Mouse (Mus musculus): Measurements from ENCODE around the gene Slc4a1ap. TPM values are rescaled to one million over a fixed set of nuclear protein-coding genes. Genes with fewer than 3 reads are reported as not detected.
A peak's percentile ranks its signal among the peaks of the same experiment; 100 is the strongest.
"Not testable (repeated sequence)": the region's sequence is repeated elsewhere in the genome, so short reads cannot be mapped to it uniquely, and the experiment has no call there.

Gene Slc4a1ap
- total RNA-seq (2015; ENCODE audit: low replicate concordance) (17.3 and 39.8 TPM in 2 replicates), total RNA-seq (2017; ENCODE audit: low replicate concordance) (29.6 and 41.9 TPM in 2 replicates)

- ATAC-seq (replicated peaks; ENCODE audit: low FRiP score, poor library complexity, severe bottlenecking) = peak; percentile 95
Measured at GRCm38 (mm10) chr5:31526354-31527116, at the start of gene Slc4a1ap. Gene Slc4a1ap (plus strand): TSS chr5:31526995.

DNA sequence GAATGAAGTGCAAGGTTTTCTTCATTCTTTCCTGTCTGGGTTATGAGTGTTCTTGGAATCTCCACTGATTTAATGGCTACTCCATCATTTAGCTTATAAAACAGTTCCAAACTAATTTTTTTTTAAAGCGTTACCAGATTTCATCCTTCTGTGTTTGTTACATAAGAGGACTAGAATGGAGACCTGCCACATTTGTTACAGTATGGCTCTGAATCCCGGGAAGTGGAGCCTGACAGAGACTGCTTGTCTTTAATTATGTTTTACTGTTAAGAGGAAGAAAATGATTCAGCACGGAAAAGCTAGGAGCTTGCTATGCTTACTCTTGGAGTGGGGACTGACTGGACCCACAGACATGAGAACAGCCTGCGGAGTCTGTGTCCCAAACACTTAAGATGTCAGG lies 46.3 kb upstream of the Slc4a1ap start:
- no peak for ATAC-seq (replicated peaks; ENCODE audit: low FRiP score, poor library complexity, severe bottlenecking)

DNA sequence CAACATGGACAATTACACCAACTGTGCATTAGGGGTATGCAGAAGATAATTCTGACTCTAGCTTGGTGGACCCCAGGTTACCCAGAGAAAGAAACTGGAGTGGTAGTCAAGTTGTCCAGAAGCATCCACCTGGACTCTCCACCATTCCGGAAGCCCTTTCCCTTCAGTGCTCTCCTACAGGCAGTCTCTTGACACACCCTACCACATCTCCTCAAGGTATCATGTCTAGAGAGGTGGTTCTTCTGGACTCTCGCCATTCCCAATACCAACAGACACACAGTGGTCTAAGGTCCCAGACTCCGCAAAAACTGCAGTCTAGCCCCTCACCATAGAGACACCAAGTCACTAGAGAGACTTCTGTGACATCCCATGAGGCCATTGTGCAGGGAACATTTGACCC lies 41.4 kb upstream of the Slc4a1ap start, which contains the start of gene 4930548H24Rik:
4930548H24Rik (plus strand) TSS at position 301 of the 400 bp plus-strand sequence.
- ATAC-seq (replicated peaks; ENCODE audit: low FRiP score, poor library complexity, severe bottlenecking) = no peak

DNA sequence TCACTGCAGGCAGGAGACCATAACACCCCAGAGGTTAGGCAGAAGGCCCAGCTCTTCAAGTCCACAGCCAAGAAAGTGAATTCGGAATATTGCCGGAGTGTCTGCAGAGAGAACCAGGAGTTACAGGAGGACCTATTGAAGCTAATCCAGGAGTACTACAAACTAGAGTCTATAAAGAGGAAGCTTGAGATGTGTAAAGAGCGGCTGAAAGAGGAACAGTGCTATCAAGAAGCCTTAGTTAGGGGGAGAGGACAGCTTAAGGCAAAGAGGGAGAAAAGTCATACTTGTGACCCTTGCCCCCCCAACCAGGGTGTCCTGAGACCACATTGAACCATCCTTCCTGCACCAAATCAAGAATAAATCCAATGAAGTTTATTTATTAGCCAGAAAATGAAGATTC lies 38.9 kb upstream of the Slc4a1ap start:
- no peak for ATAC-seq (replicated peaks; ENCODE audit: low FRiP score, poor library complexity, severe bottlenecking)

GRCm38 (mm10) chr5:31489116-31489769 lies 37.6 kb upstream of the Slc4a1ap start:
- no peak for ATAC-seq (replicated peaks; ENCODE audit: low FRiP score, poor library complexity, severe bottlenecking)

DNA sequence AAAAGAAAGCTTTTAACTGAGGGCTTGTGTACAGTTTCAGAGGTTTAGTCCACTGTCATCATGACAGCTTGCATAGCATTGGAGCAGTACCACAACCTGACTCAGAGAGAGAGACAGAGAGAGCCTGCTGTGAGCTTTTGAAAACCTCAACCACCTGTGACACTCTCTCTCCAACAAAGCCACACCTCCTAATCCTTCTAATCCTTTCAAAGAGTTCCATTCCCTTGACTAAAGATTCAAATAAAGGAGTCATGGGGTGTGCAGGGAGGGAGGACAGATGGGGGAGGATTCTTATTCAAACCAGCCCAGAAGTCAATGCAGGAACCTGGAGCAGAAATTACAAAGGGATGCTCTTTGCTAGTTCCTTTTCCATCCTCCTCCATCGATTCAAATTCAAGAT lies 34.8 kb upstream of the Slc4a1ap start:
- no peak for ATAC-seq (replicated peaks; ENCODE audit: low FRiP score, poor library complexity, severe bottlenecking)

- ATAC-seq (replicated peaks; ENCODE audit: low FRiP score, poor library complexity, severe bottlenecking) = peak; percentile 100
Measured at GRCm38 (mm10) chr5:31494513-31495297, 32.1 kb upstream of the Slc4a1ap start, which contains the start of gene Gpn1. Gene Gpn1 (plus strand): TSS chr5:31494741.

DNA sequence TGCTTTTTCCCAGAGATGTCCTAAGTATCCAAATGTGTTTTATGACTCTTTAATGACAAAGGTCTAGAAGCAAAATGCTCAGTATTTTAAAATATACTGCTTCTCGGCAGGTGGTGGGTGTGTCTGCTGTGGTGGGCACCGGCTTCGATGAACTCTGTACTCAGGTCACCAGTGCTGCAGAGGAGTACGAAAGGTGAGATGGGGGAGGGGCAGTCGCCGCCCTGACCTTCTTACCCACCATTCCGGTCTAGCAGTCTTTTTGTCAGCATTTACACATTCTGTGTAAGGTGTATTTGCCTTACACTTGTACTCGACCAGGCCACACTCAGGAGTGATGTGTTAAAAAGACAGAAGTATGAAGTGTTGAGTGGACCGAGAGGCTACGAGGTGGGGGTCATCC lies 22.0 kb upstream of the Slc4a1ap start:
- no peak for ATAC-seq (replicated peaks; ENCODE audit: low FRiP score, poor library complexity, severe bottlenecking)

DNA sequence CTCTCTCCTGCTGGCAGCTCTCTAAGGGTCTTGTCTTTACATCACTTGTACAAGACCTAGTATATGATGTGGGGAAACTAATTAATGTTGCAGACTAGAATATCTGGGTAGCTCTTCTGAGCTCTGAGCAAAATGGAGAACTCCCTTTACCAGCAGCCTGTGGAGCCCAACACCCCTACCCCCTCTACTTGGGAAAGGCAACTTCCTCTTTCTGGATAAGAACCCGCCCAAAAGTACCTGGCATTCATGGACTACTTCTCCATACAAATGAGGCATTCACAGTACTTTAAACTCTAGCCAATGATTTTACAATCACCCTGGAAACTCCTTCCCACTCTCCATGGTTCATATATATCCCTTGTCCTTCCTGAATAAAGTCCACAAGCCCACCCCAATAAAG lies 14.3 kb upstream of the Slc4a1ap start:
- no peak for ATAC-seq (replicated peaks; ENCODE audit: low FRiP score, poor library complexity, severe bottlenecking)

DNA sequence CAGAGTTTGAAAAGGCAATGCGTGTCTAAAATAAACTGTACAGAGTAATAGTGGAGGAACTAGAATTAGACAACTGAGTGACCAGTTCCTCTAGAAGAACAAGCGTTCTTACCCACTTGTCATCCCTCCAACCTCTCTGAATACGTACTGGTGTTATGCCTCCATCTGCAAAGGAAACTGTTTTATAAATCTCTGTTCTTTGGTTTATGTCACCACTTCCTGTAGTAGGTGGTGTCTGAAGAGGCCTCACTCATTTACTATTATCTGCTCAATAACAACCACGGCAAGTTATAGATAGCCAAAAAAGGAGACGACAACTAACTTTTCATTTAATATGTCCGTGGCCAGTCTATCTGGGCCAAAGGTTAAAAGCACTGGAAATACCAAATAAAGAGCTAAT lies 6.2 kb upstream of the Slc4a1ap start:
- no peak for ATAC-seq (replicated peaks; ENCODE audit: low FRiP score, poor library complexity, severe bottlenecking)

- ATAC-seq (replicated peaks; ENCODE audit: low FRiP score, poor library complexity, severe bottlenecking) = peak; percentile 56
Measured at GRCm38 (mm10) chr5:31527117-31527680, 404 bp downstream of the Slc4a1ap start.

- not testable (repeated sequence) for ATAC-seq (replicated peaks; ENCODE audit: low FRiP score, poor library complexity, severe bottlenecking)
Measured at GRCm38 (mm10) chr5:31527707-31528106, 912 bp downstream of the Slc4a1ap start, which contains the start of gene Supt7l. Gene Supt7l (minus strand): TSS chr5:31527807.

GRCm38 (mm10) chr5:31528560-31528959 lies 1.8 kb downstream of the Slc4a1ap start:
- no peak for ATAC-seq (replicated peaks; ENCODE audit: low FRiP score, poor library complexity, severe bottlenecking)

GRCm38 (mm10) chr5:31535228-31535627 lies 8.4 kb downstream of the Slc4a1ap start:
- ATAC-seq (replicated peaks; ENCODE audit: low FRiP score, poor library complexity, severe bottlenecking) = no peak

DNA sequence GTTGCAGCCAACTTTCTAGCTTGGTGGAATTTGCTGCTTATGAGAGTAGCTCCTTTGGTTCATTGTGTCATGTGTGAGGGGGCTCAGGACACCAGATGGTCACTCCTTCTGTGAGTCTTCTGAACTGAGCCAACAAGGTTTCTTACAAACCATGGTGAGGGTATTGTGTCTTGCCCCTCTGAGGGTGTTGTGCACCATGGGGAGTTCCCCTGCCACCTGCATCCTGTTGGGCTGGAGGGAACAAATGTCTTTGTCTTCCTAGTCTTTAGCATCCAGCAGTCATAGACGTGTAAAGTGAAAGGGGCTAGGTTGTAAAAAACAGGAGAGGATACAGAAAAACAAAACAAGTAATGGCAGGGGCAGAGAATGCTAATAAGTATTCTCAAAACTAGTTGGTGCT lies 32.6 kb downstream of the Slc4a1ap start:
- ATAC-seq (replicated peaks; ENCODE audit: low FRiP score, poor library complexity, severe bottlenecking) = no peak

DNA sequence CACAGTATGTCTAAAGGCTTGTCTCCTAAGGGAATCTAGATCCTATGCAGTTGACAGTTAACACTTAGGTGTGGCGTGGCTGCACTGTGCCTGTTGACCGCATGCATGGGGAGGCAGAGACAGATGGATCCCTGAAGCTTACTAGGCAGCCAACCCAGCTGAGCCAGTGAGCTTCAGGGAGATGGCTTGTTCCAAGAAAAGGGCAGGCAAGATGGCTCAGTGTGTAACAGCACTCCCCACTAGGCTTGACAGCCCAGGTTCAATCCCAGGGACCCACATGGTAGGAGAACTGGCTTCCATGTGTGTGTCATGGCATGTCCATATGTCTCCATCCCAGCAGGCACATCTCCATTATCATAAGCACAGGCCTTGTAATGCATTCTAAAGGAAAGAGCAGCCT lies 33.6 kb downstream of the Slc4a1ap start:
- no peak for ATAC-seq (replicated peaks; ENCODE audit: low FRiP score, poor library complexity, severe bottlenecking)

DNA sequence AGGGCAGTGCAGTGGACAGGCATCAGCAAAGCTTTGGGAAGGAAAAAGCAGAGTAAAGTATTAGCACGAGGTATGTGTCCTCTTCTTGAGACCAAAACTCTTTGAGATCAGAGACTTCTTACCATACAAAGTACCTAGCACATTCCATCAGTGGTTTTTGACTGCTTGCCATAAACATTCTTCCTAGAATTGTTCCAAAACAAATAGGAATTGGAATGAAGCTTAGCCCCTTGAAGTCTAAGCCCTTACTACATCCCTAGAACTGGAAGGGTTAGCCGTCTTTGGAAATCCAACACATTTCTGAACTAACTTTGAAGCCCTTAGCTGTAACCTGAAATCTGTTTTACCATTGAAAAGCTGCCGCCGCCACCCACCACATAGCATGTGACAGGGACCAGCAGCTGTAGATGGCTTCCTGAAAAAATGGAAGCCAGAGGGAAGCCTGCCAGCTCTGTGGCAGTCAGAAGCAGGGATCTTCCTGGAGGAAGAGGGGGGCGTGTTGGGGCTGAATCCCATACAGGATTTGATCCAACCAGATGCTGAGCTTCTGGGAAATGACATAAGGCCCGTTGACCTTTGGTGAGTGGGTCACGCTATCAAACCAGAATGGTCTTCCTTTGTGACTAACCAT lies 35.4 kb downstream of the Slc4a1ap start:
- no peak for ATAC-seq (replicated peaks; ENCODE audit: low FRiP score, poor library complexity, severe bottlenecking)

- peak; percentile 66; the same call in 1 of the 2 replicates for ATAC-seq (replicated peaks; ENCODE audit: low FRiP score, poor library complexity, severe bottlenecking)
Measured at GRCm38 (mm10) chr5:31563496-31563895, 36.7 kb downstream of the Slc4a1ap start.

- no peak for ATAC-seq (replicated peaks; ENCODE audit: low FRiP score, poor library complexity, severe bottlenecking)
Measured at GRCm38 (mm10) chr5:31563905-31564304, 37.1 kb downstream of the Slc4a1ap start.

Measured in erythroid progenitor cell, adult 5-6 weeks (primary cell).